Mouse (Mus musculus) midbrain, postnatal 0 days (tissue): Measurements from ENCODE around the gene Sprr2b. TPM values are rescaled to one million over a fixed set of nuclear protein-coding genes. Genes with fewer than 3 reads are reported as not detected.

Experiments used
- ATAC-seq: fragments of 200-750 bp; cut with Nextera tagmentation; 2 replicates; pipeline ENCODE4 v1.8.0; 2017; ENCODE audit warnings: moderate number of reproducible peaks, mild to moderate bottlenecking, moderate TSS enrichment, moderate library complexity; ENCODE audit not compliant: low FRiP score
- DNase-seq: peaks from one replicate; pipeline ENCODE4 v3.0.0-alpha.2; 2015; ENCODE audit warnings: low spot score
- H3K27ac ChIP-seq: fragments of 300-500 bp; sonication (generic); 2 replicates; pipeline ENCODE4 v1.5.1; 2014; ENCODE audit warnings: low read depth, mild to moderate bottlenecking, low read length, mixed read lengths
- H3K27me3 ChIP-seq: fragments of 300-500 bp; sonication (generic); 2 replicates; pipeline ENCODE4 v1.6.1; 2014; ENCODE audit warnings: low read length, control low read depth, mixed read lengths; ENCODE audit not compliant: insufficient read depth
- H3K36me3 ChIP-seq: fragments of 300-500 bp; sonication (generic); 2 replicates; pipeline ENCODE4 v1.6.1; 2014; ENCODE audit warnings: low read length, control low read depth, mixed read lengths; ENCODE audit not compliant: insufficient read depth
- H3K4me1 ChIP-seq: fragments of 300-500 bp; sonication (generic); 2 replicates; pipeline ENCODE4 v1.6.1; 2014; ENCODE audit warnings: mild to moderate bottlenecking, control low read depth, antibody characterized with exemption, low read length, mixed read lengths; ENCODE audit not compliant: insufficient read depth
- H3K4me2 ChIP-seq: fragments of 300-500 bp; sonication (generic); 2 replicates; pipeline ENCODE4 v1.6.1; 2014; ENCODE audit warnings: low read depth, mild to moderate bottlenecking, low read length, mixed read lengths; ENCODE audit not compliant: poor library complexity, severe bottlenecking
- H3K4me3 ChIP-seq: fragments of 300-500 bp; sonication (generic); 2 replicates; pipeline ENCODE4 v1.5.1; 2014; ENCODE audit warnings: low read depth, mild to moderate bottlenecking, low read length, moderate library complexity
- H3K9ac ChIP-seq: fragments of 300-500 bp; sonication (generic); replicated peaks from 2 replicates; pipeline ENCODE4 v1.6.1; 2014; ENCODE audit warnings: mild to moderate bottlenecking, low read length, moderate library complexity, mixed read lengths; ENCODE audit not compliant: poor library complexity, severe bottlenecking
- H3K9me3 ChIP-seq: fragments of 300-500 bp; sonication (generic); 2 replicates; pipeline ENCODE4 v1.6.1; 2016; ENCODE audit warnings: low read length, control low read depth
- CTCF ChIP-seq: IDR thresholded peaks from 2 replicates; pipeline ENCODE4 v1.5.1; 2016; ENCODE audit warnings: antibody characterized with exemption, mild to moderate bottlenecking
- WGBS: fragments of 180-500 bp; shearing (Covaris S2); extraction: QIAGEN DNeasy Blood & Tissue Kit; methylation state at CpG from one replicate; pipeline ENCODE4 v1.1.7; 2014; 5-methylcytosine and 5-hydroxymethylcytosine counted together
- polyA plus RNA-seq: library from polyadenylated mRNA; unstranded; fragments of >200 nt; fragmentation: Nextera tagmentation; extraction: Ambion mirVana; gene quantifications from 2 replicates; pipeline ENCODE4 v1.2.1, GENCODE M21; 2015
- total RNA-seq: library from RNA; depleted of rRNA; stranded (reverse); fragments of >200 nt; gene quantifications from 2 replicates; pipeline ENCODE4 v1.2.3, GENCODE M21; 2014

Sprr2b gene
- total and polyA plus RNA-seq, 2 experiments from 2014 or later: not detected

DNA sequence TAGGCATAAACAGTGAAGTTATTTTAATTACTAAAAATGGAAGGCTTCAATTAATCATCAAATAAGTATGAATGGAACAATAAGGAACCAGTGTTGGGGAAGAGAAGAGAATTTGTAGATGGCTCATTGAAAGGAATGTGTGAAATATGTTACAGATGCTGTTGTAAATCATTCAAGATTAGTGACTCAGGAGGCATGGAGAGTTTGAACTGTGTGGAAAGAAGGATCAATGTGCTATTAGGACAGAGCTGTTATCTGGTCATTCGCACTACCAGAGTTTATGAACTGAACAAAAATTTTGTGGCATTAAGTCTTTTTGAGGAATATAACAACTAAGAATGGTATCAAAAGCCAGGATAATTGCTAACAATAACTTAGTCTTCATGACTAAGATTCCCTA is 9.0 kb upstream of the Sprr2b start:
- 89% methylated on average over 1 of the region's 1 CpGs for WGBS
- Histone ChIP-seq H3K4me1 (no peaks in the 10 kb centered on the region), H3K4me3 (no peak overlapping the region), H3K36me3 (no peaks in the 10 kb centered on the region), H3K27ac (no peak overlapping the region), H3K9me3 (no peaks in the 10 kb centered on the region), H3K9ac (no peak overlapping the region), H3K4me2 (no peak overlapping the region), H3K27me3 (no peaks in the 10 kb centered on the region)
- ATAC-seq: no peak
- TF ChIP-seq CTCF: no peak
- no peak for DNase-seq

GRCm38 (mm10) chr3:92317384-92317783 is 964 bp downstream of the Sprr2b start:
- Histone ChIP-seq H3K27ac (no peak overlapping the region), H3K4me3 (no peak overlapping the region), H3K9me3 (no peaks in the 10 kb centered on the region), H3K9ac (no peak overlapping the region), H3K4me2 (no peak overlapping the region), H3K36me3 (no peaks in the 10 kb centered on the region), H3K27me3 (no peaks in the 10 kb centered on the region), H3K4me1 (no peaks in the 10 kb centered on the region)
- WGBS: 49% methylated on average over 2 of the region's 2 CpGs
- TF ChIP-seq CTCF: no peak
- DNase-seq (no peak), ATAC-seq (0 out of 2 replicates have a peak, but pooled peaks have one; percentile 41)

DNA sequence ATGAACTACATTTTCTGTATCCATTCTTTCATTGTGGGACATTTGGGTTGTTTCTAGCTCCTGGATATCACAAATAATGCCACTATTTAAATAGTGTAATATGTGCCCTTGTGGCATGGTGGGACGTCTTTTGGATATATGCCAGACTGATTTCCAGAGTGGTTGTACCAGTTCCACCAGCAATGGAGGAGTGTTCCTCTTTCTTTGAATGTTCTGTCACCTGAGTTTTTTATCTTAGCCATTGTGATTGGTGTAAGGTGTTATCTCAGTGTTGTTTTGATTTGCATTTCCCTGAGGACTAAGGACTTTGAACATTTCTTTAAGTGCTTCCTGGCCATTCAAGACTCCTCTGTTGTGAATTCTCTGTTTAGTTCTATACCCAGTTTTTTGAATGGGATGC is 19.9 kb downstream of the Sprr2b start:
- Histone ChIP-seq H3K4me1 (no peaks in the 10 kb centered on the region), H3K27ac (no peak overlapping the region), H3K36me3 (no peaks in the 10 kb centered on the region), H3K9ac (no peak overlapping the region), H3K27me3 (no peaks in the 10 kb centered on the region), H3K4me3 (no peak overlapping the region), H3K9me3 (no peaks in the 10 kb centered on the region), H3K4me2 (no peak overlapping the region)
- 88% methylated on average over 1 of the region's 1 CpGs for WGBS
- TF ChIP-seq CTCF: no peak
- DNase-seq: no peak
- ATAC-seq: no peak

GRCm38 (mm10) chr3:92338840-92339239 is 22.4 kb downstream of the Sprr2b start, which contains the start of gene Sprr2d:
TSS of gene Sprr2d (plus strand) at chr3:92339140.
- Histone ChIP-seq H3K27ac (no peak within 1 kb of the TSS), H3K9me3 (no peaks in the 10 kb centered on the region), H3K4me1 (no peaks in the 10 kb centered on the region), H3K27me3 (no peaks in the 10 kb centered on the region), H3K4me2 (no peak within 1 kb of the TSS), H3K9ac (no peak within 1 kb of the TSS), H3K36me3 (no peaks in the 10 kb centered on the region), H3K4me3 (no peak within 1 kb of the TSS)
- WGBS: 94% methylated on average over 5 of the region's 5 CpGs
- no peak for ATAC-seq
- no peak for DNase-seq
- TF ChIP-seq CTCF: no peak

DNA sequence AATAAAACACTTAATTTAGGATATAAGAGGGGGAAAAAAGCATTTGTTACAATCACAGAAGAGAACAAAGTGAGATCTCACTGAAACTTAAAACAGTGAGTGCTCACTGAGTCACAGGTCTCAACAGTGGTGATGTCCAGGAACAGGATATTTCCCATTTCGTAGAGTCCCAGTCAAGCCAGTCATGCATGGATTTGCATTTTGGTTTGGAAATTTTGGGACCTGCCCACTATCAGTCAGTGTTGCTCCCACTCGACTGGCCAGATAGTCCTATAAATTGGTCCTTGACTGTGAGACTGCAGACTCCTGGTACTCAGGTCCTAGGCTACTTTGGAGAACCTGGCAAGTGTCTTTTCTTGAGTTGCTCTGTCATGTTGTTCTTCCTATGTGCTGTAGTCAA is 35.4 kb downstream of the Sprr2b start, which contains the start of gene Sprr2e:
Gene Sprr2e, plus strand, starts transcription at position 301 of the 400 bp plus-strand sequence.
- DNase-seq: no peak
- H3K4me2 ChIP-seq: no peak within 1 kb of the TSS
- H3K27me3 ChIP-seq: no peaks in the 10 kb centered on the region
- no peak within 1 kb of the TSS for H3K27ac ChIP-seq
- H3K9me3 ChIP-seq: no peaks in the 10 kb centered on the region
- no peaks in the 10 kb centered on the region for H3K36me3 ChIP-seq
- no peak for ATAC-seq
- TF ChIP-seq CTCF: no peak
- 87% methylated on average over 2 of the region's 2 CpGs for WGBS
- no peak within 1 kb of the TSS for H3K4me3 ChIP-seq
- no peak within 1 kb of the TSS for H3K9ac ChIP-seq
- no peaks in the 10 kb centered on the region for H3K4me1 ChIP-seq

DNA sequence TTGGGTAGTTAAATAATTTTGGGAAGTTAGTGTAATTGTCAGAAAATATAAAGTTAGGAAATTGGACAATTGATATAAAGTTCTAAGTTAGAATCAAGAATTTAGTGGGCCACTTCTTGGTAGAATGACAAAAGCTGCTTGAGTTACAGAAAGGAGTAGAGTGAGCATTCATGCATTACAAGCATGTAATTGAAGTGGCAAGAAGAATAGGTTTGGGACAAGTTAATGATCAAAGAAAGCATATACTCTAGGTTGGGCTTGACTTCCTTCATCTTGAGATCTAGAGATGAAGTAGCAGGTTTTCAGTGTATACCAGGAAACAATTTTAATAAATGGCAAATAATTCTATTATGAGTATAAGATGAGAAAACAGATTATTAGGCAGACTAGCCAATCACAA is 45.2 kb downstream of the Sprr2b start:
- ATAC-seq: no peak

More for the DNA sequence above, 45.2 kb downstream of the Sprr2b start:
- no peak overlapping the region for H3K4me2 ChIP-seq
- H3K9ac ChIP-seq: no peak overlapping the region
- H3K27me3 ChIP-seq: no peaks in the 10 kb centered on the region
- H3K4me3 ChIP-seq: no peak overlapping the region
- no peak overlapping the region for H3K27ac ChIP-seq
- H3K4me1 ChIP-seq: no peaks in the 10 kb centered on the region
- no peak for DNase-seq
- H3K9me3 ChIP-seq: no peaks in the 10 kb centered on the region
- TF ChIP-seq CTCF: no peak
- no peaks in the 10 kb centered on the region for H3K36me3 ChIP-seq
